Mouse (Mus musculus) gastrocnemius, adult 18-20 months (tissue): ENCODE data around the gene Lzts3. TPM values are rescaled to one million over a fixed set of nuclear protein-coding genes. Genes with fewer than 3 reads are reported as not detected.
"Not testable (repeated sequence)": the region's sequence is repeated elsewhere in the genome, so short reads cannot be mapped to it uniquely, and the experiment has no call there.

Experiments used
- DNase-seq: peaks from one replicate; pipeline ENCODE4 v3.0.0; 2021; ENCODE audit warnings: low spot score
- long read RNA-seq, 2 experiments: library from polyadenylated mRNA; stranded (forward); transcript quantifications; one replicate each; pipeline ENCODE4 v2.0.0; 2021
- total RNA-seq, 2 experiments: library from RNA; stranded (reverse); gene quantifications; 2 replicates each; pipeline ENCODE4 v1.2.3; 2021

Gene Lzts3
- total RNA-seq: 1 to 10 TPM; 2.3 to 3.2 TPM
- long read RNA-seq, experiment 1, full-length matches to known transcripts: 1 of 1 reads
- long read RNA-seq, experiment 1, partial matches to known transcripts: 0 of 1 reads
- long read RNA-seq, experiment 1, other reads (novel, unspliced or antisense): 0 of 1 reads
- long read RNA-seq, experiment 2: 0 reads

- DNase-seq: peak; percentile 93
Observed at GRCm38 (mm10) chr2:130642684-130643369, at the start of gene Lzts3. Gene Lzts3, minus strand, starts transcription at chr2:130642803.

- DNase-seq: no peak
Observed at GRCm38 (mm10) chr2:130689011-130689410, 46.4 kb upstream of the Lzts3 start.

- no peak for DNase-seq
Observed at GRCm38 (mm10) chr2:130685426-130685825, 42.8 kb upstream of the Lzts3 start.

GRCm38 (mm10) chr2:130681531-130681930 lies 38.9 kb upstream of the Lzts3 start:
- no peak for DNase-seq

- DNase-seq: no peak
Observed at GRCm38 (mm10) chr2:130679899-130680298, 37.3 kb upstream of the Lzts3 start.

- DNase-seq: no peak
Observed at GRCm38 (mm10) chr2:130679154-130679553, 36.6 kb upstream of the Lzts3 start.

GRCm38 (mm10) chr2:130677211-130677610 lies 34.6 kb upstream of the Lzts3 start:
- no peak for DNase-seq

- DNase-seq: peak; percentile 79
Observed at GRCm38 (mm10) chr2:130667559-130667958, 25.0 kb upstream of the Lzts3 start, which contains the start of gene Itpa. Gene Itpa, plus strand, starts transcription at chr2:130667610.

- DNase-seq: peak; percentile 91
Observed at GRCm38 (mm10) chr2:130664102-130664701, 21.6 kb upstream of the Lzts3 start, which contains the start of gene Ddrgk1. Gene Ddrgk1, minus strand, starts transcription at chr2:130664659.

- DNase-seq: no peak
Observed at GRCm38 (mm10) chr2:130663342-130663741, 20.7 kb upstream of the Lzts3 start.

- no peak for DNase-seq
Observed at GRCm38 (mm10) chr2:130658530-130658929, 15.9 kb upstream of the Lzts3 start.

- DNase-seq: no peak
Observed at GRCm38 (mm10) chr2:130657541-130657940, 14.9 kb upstream of the Lzts3 start.

- DNase-seq: no peak
Observed at GRCm38 (mm10) chr2:130656536-130656935, 13.9 kb upstream of the Lzts3 start.

- no peak for DNase-seq
Observed at GRCm38 (mm10) chr2:130655660-130656339, 13.2 kb upstream of the Lzts3 start.

- no peak for DNase-seq
Observed at GRCm38 (mm10) chr2:130653760-130654159, 11.2 kb upstream of the Lzts3 start.

GRCm38 (mm10) chr2:130653303-130653702 lies 10.7 kb upstream of the Lzts3 start:
- DNase-seq: no peak

- DNase-seq: not testable (repeated sequence)
Observed at GRCm38 (mm10) chr2:130649028-130649427, 6.4 kb upstream of the Lzts3 start.

GRCm38 (mm10) chr2:130645198-130645597 lies 2.6 kb upstream of the Lzts3 start:
- no peak for DNase-seq

- DNase-seq: no peak
Observed at GRCm38 (mm10) chr2:130642197-130642660, 374 bp downstream of the Lzts3 start.

GRCm38 (mm10) chr2:130641351-130642025 lies 1.1 kb downstream of the Lzts3 start:
- no peak for DNase-seq

GRCm38 (mm10) chr2:130639276-130639675 lies 3.3 kb downstream of the Lzts3 start:
- DNase-seq: no peak
